Mouse (Mus musculus) spleen, embryonic (tissue): ENCODE measurements around the gene Cntrob.
"Not testable (repeated sequence)": the region's sequence is repeated elsewhere in the genome, so short reads cannot be mapped to it uniquely, and the experiment has no call there.

Experiments
- CTCF ChIA-PET: fragments of 350-600 bp; sonication (Branson Sonifier 250); formaldehyde crosslinking; loops from one replicate; lab custom pipeline; 2022; lab: Charles Lee

The Cntrob gene

DNA sequence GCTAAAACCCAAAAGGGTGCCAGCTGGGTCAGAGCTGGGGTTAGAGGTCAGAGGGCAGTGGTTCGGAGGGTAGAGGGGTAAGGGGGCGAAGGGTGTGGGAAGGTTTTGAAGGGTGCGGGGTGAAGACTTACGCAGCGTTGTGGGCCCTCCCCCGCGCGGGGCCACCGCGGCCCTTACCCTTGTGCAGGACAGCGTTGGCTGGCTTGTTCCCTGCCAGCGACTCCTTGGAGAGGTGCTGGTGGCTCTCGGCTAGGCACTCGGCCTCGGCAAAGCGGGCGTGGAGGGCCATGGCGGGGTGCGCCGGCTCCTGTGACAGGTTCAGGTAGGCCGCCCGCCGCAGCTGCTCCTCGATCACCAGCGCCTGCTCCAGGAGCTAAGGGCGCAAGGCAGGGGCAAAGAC lies 22.9 kb upstream of the Cntrob start:
- CTCF ChIA-PET: interaction anchor here (0.6 kb wide), 1 partner anchor 1193 kb away, joined by 7 read pairs; no protein-coding TSS in a partner anchor

DNA sequence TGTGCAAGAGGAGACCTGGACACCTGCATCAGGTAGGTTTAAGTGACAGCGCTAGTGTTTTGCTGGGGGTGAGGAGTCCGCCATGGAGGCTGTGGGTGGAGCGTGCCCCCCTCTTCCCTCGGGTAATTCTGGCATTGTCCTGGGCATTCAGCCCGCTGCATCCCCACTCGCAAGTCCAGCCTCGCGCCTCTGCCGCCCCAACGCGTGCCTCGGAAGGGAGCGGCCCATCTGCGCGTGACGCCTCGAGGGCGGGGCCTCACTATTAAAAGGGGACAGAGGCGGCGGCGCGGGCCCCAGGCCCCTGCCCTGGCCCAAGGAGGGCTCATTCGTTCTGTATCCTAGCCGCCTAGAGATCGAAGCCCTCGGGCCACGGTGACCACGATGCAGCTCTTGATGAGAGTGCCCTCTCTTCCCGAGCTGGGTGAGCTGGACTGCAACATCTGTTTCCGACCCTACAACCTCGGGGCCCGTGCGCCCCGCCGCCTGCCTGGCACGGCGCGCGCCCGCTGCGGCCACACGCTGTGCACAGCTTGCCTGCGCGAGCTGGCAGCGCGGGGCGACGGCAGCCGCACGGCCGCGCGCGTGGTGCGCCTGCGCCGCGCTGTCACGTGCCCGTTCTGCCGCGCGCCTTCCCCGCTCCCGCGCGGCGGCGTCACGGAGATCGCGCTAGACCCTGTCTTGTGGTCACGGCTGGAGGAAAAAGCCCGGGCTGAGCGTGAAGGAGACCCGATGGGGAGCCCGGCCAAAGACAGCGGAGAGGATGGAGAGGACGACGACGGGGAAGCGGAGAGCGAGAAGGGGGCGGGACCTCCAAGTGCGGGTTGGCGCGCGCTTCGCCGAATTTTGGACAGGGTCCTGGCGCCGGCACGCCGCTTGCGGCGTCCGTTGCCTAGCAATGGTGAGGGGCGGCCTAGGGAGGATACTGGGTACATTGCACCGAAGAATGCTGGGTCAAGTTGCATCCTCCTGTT lies 16.9 kb upstream of the Cntrob start, which contains the start of gene Rnf227:
Gene Rnf227 (plus strand): TSS at position 301 of the 971 bp plus-strand sequence.
- CTCF ChIA-PET: interaction anchor here (0.7 kb wide), 1 partner anchor 35 kb away, joined by 3 read pairs; no protein-coding TSS in a partner anchor

DNA sequence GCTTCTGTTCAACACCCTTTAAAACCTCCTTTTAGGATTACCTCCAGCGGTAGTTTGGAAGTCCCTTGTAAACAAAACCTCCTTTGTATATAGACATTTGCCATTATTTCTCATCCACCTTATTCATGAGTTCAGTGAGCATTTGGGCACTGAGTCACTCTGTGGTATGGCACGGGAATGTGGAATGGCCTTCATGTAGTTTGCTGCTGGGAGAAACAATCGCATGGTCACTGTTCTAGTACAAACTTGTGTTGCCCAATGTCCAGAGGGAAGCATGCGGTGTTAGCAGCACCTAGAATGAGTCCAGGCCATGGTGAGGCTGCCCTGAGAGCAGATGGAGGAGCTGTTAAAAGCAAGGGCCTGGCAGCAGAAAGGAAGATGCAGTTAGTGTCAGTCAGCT lies 11.2 kb upstream of the Cntrob start:
- CTCF ChIA-PET: no interaction called here

DNA sequence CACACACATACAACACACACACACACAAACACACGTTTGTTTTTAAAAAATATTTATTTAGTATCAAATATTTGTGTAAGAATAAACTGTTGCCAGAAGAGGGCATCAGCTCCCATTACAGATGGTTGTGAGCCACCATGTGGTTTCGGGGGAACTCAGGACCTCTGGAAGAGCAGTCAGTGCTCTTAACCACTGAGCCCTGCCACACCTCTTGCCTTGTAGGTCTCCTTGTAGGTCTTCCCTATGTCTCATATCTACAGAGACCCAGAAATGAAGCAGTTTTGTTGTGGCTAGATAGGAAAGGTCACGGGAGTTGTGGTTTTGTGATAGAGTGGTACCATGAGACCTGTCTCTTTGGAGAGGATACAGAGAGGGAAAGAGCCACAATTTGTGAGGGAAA lies 10.3 kb upstream of the Cntrob start:
- CTCF ChIA-PET: interaction anchor here (0.6 to 1.2 kb wide), 2 partner anchors 34 to 98 kb away, joined by 4 to 7 read pairs; no protein-coding TSS in a partner anchor

DNA sequence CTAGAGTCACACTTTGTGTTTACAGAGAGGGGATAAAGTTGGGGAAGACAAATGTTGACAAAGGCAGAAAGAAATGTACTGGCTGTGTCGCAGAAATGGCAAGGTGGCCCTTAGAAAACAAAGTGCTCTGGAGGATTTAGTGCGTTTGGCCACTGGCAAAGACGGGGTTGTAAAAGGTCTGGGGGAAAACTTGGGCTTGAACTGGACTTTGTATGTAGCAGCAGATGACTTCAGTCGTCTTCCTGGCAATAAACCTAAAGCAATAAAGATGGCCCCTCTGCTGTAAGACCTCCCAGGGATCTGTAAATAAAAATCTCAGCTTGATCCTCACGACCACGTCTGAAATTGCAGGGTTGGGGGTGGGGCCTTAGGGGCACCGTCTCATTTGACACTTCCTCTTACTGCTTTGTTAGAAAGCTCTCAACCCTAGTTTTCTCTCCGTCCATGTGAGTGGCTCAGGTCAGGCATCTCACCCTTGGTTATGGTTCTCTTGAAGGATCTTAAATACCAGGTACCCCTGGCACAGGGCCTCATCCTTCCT lies 9.2 kb upstream of the Cntrob start:
- CTCF ChIA-PET: interaction anchor here (1.2 to 1.4 kb wide), 2 partner anchors 36 to 63 kb away, joined by 3 to 4 read pairs; no protein-coding TSS in a partner anchor

DNA sequence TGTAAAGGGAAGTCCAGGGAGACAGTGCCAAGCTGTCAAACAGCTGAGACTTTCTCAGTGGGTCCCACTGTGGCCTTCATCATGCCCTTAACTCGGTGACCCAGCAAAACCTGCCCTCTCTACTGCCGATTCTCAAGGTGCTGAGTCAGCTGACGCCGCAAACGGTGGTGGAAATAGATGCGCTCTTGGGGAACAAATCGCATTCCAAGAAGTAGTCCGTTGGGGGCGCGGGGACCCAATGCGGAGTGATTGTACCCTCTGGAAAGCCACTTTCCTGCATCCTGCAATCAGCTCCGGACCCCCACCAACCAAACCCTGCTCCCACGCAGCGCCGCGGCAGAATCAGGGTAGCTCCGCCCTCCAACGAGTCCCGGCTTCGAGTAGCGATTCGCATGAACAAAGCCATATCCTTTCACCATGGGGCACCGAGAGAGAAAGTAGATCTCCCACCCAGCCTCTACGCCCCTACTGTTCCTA lies 8.4 kb upstream of the Cntrob start:
- CTCF ChIA-PET: interaction anchor here (0.6 to 1.4 kb wide), 3 partner anchors 57 to 204 kb away, joined by 3 to 4 read pairs (median 3); no protein-coding TSS in a partner anchor

DNA sequence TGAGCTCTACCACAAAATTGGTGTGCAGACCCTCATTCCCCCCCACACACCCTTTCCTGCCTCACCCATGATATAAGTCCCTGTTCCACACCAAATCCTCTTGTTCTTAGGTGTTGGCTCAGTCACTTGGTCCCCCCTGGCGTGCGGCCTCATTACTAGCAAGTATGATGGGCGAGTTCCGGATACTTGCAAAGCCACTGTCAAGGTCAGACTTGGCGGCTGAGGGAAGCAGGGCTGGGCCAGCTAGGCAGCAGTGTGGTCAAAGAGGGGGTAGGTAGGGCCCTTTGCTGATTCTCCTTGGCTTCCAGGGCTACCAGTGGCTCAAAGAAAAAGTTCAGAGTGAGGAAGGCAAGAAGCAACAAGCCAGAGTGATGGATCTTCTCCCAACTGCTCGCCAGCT lies 7.6 kb upstream of the Cntrob start:
- CTCF ChIA-PET: interaction anchor here (1.1 kb wide), 1 partner anchor 57 kb away, joined by 3 read pairs; no protein-coding TSS in a partner anchor

DNA sequence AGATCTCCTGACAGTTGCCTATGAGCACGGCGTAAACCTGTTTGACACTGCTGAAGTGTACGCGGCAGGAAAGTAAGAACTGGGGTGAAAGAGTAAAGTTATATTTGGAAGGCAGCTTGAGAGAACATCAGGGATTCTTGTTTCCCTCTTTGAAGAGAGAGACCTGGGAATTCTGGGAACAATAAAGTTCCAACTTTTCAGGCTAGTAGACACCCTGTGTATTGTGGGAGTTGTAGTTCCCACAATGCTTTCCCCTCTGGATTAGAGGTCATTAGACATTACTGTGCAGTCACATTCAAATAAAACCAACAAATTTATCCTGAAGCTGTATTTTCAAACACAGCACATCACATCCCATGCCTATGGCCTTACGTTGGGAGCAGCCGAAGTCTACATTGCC lies 4.9 kb upstream of the Cntrob start:
- CTCF ChIA-PET: interaction anchor here (0.7 kb wide), 1 partner anchor 20 kb away, joined by 3 read pairs; no protein-coding TSS in a partner anchor

DNA sequence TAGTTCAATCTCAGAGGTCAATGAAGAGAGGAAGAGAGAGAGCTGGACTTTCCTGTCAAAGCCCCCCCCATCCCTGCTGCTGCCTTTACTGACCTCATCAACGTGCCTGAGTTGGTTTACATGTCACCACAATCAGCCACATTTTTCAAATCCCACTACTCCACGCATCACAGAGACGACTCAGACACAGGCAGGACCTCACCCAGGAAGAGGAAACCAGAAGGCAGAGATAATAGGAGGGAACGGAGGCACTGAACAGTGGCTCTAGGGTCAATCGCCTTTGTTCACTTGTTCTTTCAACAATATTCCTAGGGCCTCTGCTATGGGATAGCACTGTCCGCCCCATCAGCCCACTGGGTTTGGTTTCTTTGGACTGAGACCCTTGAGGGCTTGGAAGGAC lies 4.1 kb upstream of the Cntrob start:
- CTCF ChIA-PET: no interaction called here

DNA sequence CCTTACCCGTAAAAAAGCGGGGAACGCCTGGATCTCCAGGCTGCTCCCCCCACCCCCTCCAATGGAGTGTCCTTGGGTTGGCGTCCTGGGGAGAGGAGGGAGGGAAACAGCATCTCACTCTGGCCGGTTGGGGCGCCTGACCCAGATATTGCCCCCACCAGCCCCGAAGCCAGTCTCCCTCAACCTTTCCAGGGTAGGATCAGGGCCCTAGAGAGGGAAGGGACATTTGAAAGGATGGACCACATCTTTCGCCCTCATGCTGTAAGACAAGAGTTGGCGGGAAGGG lies 3.5 kb upstream of the Cntrob start:
- CTCF ChIA-PET: no interaction called here

DNA sequence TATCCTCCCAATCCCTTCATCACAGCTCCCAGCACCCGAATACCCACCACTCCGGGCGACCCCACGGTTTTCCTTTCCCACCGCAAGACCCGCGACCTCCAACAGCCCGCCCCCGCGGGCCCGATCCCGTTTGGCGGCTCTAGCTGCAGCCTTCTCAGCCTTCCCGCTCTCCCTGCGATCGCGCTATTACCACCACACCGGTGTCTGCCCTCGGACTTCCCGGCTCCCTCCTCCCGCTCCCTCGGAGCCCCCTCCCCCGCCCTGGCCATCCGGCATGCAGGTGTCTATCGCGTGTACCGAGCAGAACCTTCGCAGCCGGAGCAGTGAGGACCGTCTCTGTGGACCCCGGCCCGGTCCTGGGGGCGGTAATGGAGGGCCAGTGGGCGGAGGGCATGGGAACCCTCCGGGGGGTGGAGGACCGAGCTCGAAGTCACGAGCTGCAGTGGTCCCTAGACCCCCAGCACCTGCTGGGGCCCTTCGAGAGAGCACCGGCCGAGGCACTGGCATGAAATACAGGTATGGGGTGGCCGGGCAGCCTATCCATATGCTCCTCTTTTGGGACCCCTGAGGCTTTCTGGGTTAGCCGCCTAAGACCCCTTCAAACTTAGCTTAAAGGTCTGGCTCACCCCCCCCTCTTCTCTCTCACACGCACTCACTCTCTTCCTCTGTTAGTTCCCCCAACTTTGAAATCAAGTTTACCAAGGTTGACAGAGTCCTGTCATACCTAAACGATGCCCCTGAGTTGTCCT lies 3.0 kb upstream of the Cntrob start:
- CTCF ChIA-PET: no interaction called here

DNA sequence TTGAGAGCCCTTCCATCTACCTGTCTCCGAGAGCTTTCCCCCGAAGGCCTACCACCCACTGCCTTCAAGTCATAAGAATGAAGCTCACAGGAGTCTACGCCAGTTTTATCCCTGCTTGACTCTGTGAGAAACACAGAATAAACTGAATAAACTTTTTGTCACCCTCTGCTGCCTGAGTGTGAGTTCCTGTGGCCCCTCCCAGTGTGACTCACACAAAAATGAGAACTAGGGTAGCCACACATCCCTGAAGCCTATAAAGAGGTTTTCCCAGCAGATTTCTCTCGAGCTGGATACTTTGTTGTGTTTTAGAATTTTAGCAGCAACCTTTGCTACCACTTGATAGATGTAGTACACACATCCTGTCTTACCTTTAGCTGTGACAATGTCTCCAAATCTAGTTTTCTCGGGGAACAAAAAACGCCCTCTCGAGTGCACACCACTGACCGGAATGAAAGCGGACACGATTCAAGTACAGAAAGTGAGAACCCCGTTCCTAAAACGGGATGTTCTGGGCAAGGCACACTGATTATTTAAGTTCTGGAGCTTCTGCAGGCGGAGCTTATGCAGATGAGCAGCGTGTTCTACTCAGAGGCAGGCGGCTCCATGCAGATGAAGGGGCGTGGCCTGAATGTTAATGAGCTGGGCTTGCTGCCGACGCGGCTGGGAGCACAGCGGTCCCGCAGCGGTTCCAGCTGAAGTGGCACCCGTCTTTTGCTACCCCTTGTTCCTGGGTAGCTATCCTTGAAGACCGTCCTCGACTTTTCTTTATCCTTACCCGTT lies 2.2 kb upstream of the Cntrob start, which contains the start of gene Kcnab3:
Gene Kcnab3 (plus strand): TSS at position 631 of the 780 bp plus-strand sequence.
- CTCF ChIA-PET: interaction anchor here (0.7 kb wide), 1 partner anchor 20 kb away, joined by 4 read pairs; no protein-coding TSS in a partner anchor

DNA sequence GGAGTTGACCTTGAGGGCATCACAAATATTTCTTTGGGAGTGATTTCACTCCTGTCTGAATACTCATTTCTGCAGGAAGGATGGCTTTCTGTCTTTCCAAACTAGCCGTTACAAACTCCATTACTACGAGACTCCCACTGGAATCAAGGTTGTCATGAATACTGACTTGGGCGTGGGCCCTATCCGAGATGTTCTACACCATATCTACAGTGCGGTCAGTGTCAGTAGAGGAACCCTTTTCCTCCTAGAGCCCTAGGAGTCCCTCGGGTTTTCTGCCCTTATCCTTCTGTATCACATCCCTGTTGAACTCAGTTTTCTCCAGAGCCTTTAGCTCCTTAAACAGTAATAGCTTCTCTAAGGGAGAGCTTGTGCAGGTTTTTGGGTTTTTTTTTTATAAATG lies 1.2 kb upstream of the Cntrob start:
- CTCF ChIA-PET: interaction anchor here (0.7 kb wide), 1 partner anchor 19 kb away, joined by 4 read pairs; no protein-coding TSS in a partner anchor

DNA sequence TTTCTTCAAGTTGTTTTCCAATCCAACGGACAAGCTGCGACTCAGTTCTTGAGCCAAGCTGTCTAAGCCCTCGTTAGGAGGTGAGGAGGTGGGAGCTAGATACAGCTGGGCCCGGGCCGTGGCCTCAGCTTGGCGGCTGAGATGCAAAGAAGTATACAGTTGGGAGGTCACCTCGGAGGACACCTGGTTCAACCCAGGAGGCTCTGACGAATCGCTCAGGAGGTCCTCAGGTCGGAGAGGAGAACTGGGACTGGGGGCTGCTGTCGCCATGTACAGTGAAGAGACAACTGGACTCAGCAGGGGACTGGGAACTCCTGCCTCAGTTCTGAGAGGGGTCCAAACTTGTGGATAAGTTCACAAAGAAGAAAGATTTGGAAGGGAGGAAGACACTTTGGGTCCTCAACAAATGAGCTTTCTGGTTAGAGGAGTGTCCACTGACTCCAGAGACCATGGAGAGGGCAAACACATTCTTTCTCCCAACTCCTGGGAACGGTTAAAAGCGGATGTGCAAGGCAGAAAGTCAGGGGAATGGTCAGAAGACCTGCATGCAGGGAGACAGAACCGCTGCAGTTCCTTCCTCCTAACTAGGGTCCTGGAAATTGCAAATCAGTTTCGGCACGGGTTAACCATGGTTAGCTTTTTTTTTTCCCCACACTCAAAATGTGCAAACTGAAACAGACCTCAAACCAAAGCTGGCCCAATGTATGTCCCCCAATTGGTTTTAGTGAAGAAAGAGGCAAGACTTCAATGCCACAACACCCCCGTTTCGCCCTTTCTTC lies 693 bp downstream of the Cntrob start:
- CTCF ChIA-PET: interaction anchor here (0.6 kb wide), 1 partner anchor 47 kb away, joined by 7 read pairs; no protein-coding TSS in a partner anchor

DNA sequence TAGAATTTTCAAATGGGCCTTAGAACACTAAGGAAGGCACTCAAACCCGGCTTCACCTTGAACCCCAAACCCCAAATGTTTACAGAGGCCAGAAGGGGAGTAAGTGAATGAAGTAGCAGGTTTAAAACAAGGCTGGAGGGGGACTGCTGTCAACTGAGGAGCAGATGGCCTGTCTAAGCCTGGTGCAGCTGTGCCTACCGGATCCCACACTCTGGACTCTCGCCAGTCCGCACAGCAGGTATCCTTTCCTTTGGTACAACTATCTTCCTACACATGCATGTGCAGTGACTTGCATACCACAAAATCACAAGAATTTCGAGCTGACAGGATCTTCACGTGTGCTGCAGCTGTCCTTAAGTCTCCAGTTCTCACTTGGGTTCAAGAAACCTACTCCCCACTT lies 1.6 kb downstream of the Cntrob start:
- CTCF ChIA-PET: no interaction called here

DNA sequence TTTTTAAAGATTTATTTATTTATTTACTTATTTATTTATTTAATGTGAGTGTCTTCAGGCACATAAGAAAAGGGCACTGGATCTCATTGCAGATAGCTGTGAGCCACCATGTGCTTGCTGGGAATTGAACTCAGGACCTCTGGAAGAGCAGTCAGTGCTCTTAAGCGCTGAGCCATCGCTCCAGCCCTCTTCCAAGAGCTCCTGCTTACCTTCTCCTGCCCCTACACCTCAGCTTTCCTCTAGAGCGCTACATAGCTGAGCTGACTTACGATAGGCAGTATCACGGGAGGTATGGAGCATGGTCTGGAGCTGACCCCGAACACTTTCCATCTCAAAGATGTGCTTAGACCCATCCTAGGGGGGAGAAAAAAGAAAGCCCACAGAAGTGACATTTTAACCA lies 2.0 kb downstream of the Cntrob start:
- CTCF ChIA-PET: no interaction called here

DNA sequence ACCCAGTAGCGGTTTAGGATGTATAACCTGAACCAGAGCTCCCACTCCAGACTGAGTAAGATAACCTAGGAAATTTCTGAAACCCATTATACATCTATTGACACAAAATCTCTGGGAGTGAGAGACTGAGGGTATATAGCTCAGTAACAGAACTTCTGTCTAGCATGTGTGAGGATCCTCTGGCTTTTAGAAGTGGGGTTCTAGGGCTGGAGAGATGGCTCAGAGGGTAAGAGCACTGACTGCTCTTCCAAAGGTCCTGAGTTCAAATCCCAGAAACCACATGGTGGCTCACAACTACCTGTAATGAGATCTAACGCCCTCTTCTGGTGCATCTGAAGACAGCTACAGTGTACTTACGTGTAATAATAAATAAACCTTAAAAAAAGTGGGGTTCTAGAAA lies 5.6 kb downstream of the Cntrob start:
- CTCF ChIA-PET: not testable (repeated sequence)

DNA sequence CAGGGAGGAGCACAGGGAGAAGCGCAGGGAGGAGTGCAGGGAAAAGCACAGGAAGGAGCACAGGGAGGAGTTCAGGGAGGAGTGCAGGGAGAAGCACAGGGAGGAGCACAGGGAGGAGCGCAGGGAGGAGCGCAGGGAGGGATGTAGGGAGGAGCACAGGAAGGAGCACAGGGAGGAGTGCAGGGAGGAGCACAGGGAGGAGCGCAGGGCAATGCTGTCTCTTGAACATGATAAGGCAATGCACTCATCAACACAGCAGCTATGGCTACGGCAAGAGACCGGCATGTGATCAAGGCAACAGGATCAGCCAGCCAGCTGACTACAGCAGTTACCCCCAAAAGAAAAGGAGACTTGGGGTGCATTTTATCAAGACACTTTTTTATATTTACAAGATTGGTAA lies 7.2 kb downstream of the Cntrob start:
- CTCF ChIA-PET: no interaction called here

DNA sequence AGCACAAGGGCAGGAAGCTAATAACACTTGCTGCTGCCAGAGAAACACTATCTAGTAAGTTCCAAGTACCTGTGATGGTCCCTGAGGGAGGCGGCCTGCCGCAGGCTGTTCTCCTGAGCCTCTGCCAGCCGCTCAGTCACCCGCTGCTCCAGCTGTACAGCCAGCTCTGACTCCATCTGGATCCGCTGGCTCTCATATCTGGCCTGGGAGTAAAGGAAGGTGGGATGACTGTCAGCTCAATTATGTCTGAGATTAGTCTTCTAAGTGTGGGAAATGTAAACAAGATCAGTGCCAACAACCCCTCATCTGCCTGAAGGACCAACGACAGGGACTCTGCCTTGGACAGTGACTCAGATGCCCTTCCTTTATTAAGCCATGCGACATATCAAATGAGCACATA lies 12.3 kb downstream of the Cntrob start:
- CTCF ChIA-PET: no interaction called here

DNA sequence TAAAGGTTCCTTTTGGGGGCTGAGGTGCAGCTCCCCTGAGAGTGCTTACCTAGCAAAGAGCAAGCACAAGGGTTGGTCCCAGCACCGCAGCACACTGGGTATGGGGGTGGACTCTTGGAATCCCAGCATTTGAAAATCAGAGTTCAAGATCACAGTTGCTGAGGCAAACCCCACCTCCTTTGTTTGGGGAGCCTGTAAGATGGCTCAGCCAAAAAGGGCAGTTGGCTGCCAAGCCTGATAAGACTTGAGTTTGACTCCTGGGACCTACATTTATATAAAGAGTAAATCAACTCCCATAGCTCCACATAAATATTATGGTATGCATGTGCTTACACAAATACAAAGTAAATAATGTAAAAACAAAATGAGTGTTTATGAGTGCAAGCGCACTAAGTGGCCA lies 17.5 kb downstream of the Cntrob start:
- CTCF ChIA-PET: interaction anchor here (0.6 to 0.7 kb wide), 3 partner anchors 19 to 72 kb away, joined by 3 to 4 read pairs (median 3); no protein-coding TSS in a partner anchor
